Mouse (Mus musculus): ENCODE measurements around the gene Ogfod2. TPM values are rescaled to one million over a fixed set of nuclear protein-coding genes. Genes with fewer than 3 reads are reported as not detected.

Gene Ogfod2
- polyA plus RNA-seq, 1 experiment: 32.2 TPM

GRCm38 (mm10) chr5:124095077-124095581, 17.0 kb upstream of the Ogfod2 start:
- DNase-seq (ENCODE audit: low spot score): peak; percentile 36

- peak; percentile 89 for DNase-seq (ENCODE audit: low spot score)
Measured at GRCm38 (mm10) chr5:124095596-124096232, 16.4 kb upstream of the Ogfod2 start, which contains the start of gene Abcb9. Abcb9 (minus strand) TSS chr5:124095798.

GRCm38 (mm10) chr5:124098923-124099322, 13.2 kb upstream of the Ogfod2 start:
- DNase-seq (ENCODE audit: low spot score): no peak

- no peak for DNase-seq (ENCODE audit: low spot score)
Measured at GRCm38 (mm10) chr5:124100128-124101044, 11.7 kb upstream of the Ogfod2 start.

DNA sequence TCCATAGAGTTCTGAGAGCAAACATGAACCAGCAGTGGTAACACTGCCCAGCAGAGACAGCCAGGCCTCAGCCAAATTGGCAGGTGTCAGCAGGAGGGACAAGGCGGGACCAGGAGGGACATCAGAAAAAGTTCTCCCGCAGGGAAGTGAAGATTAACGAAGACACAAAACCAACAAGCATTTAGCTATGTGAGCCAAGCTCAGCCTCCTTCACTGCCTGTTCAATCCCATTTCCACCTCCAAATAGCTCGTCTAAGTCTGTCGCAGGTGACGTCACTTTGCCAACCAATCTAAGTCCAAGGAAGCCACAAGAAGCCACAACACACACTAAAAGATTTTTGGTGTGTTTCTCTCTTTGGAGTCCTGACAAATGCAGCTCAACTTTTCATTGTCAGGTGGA, 9.8 kb upstream of the Ogfod2 start:
- no peak for DNase-seq (ENCODE audit: low spot score)

DNA sequence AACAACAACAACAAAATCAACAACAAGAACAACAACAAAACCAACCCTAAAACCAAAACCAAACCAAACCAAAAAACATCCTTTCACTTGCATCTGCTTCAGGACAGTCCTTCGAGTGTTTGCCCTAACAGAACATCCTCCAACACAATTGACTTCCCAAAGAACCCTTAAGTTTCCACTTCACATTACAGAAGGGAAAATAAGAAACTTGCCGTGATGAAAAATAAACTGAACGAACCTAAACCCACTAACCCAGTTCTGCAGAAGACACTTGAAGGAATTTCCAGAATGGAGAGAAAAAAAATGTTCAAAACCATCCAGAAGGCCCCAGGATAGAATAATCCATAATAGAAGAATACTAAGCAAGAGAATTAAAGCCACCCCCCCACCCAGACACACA, 9.1 kb upstream of the Ogfod2 start:
- DNase-seq (ENCODE audit: low spot score): no peak

- DNase-seq (ENCODE audit: low spot score): no peak
Measured at GRCm38 (mm10) chr5:124103552-124103951, 8.5 kb upstream of the Ogfod2 start.

- no peak for DNase-seq (ENCODE audit: low spot score)
Measured at GRCm38 (mm10) chr5:124111077-124111741, 888 bp upstream of the Ogfod2 start.

DNA sequence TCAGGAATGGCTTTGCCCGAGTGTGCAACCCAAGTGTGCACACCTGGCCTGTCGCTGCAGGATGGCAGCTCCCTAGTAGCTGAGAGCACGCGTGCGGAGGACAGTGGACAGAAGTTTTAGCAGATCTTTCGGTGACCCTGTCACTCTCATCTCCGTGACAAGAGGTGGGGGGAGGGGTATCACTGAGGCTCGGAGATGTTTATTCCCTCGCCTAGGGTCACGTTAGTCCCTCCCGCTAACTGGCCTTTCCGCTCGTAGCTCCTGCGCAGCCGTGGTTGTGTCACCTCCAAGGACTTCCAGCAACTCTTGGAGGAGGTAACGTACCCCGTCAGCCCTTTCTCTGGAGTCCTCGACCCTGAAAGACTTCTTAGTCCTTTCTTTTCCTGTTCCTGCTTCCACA, 434 bp downstream of the Ogfod2 start:
- DNase-seq (ENCODE audit: low spot score): no peak

- no peak for DNase-seq (ENCODE audit: low spot score)
Measured at GRCm38 (mm10) chr5:124113030-124113429, 933 bp downstream of the Ogfod2 start.

DNA sequence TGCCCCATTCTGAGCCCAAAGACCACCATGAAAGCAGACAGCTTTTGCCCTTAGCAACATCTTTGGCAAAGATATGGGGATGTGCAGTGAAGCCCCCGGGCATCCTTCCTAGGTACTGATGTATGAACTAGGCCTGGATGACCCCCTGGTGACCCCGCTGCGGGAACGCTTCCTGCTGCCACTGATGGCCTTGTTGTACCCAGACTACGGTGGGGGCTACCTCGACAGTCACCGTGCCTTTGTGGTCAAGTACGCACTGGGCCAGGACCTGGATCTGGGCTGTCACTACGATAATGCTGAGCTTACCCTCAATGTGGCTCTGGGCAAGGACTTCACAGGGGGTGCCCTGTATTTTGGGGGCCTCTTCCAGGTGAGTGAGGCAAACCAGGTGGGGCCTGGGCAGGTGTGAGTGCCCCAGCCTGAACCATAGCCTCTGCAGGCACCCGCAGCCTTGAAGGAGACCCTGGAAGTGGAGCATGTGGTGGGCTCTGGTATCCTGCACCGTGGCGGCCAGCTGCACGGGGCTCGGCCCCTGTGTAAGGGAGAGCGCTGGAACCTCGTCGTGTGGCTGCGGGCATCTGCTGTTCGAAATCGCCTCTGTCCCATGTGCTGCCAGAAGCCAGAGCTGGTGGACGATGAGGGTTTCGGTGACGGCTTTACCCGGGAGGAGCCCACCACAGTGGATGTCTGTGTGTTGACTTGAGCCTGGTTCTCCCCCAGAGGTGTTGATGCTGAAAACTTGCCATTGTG, 2.4 kb downstream of the Ogfod2 start:
- no peak for DNase-seq (ENCODE audit: low spot score)

DNA sequence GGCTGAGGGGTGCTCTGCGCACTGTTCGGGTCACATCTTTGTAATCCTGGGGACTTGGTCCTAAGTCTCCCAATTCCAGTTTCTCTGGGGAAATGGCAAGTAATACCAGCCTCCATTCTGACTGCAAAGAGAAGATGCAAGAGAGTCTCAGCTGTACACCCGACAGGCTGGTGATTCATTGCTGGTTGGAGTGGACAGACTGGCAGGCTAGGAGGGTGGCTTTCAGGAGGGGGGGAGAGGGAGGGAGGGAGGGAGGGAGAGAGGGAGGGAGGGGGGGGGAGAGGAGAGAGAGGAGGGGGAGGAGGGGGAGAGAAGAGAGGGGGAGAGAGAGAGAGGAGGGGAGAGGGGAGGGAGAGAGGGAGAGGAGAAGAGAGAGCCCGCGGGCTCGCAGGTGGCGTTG, 3.4 kb downstream of the Ogfod2 start:
- no peak for DNase-seq (ENCODE audit: low spot score)

DNA sequence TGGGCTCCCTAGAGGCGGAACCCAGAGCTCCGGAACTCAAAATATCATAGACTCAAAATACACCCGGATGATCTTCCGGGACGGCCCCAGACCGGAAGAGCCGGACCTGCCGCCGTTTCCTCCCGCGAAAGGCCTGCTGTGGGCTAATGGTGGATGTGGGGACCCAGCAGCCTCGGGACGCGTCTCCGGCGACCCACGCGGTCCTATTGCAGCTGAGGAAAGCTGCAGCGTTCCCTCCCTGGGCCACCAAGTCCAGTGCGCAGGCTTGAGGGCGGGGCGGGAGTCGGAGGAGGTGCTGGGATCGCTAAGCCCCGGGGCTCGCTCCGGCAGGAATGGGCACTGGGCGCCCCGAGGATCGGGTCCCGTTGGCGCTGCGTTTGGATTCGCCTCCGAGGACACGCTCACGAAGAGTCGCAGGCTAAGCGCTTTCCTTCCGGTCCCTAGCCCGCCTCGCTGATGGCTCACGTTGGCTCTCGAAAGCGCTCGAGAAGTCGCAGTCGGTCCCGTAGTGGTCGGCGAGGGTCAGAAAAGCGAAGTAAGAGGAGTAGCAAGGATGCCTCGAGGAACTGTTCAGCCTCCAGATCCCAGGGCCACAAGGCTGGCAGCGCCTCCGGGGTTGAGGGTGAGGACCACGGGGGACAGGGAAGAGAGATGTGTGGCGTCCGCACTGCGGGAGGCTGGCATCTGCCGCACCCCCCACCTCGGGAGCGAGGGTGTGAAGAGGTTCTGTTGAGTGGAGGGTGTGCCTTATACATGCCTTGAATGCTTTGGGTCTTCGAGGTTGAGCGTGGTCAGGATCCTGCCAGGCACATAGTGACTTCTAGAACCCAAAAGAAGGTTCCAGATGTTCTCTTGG, 4.1 kb downstream of the Ogfod2 start, which contains the start of gene Arl6ip4:
TSS of gene Arl6ip4 (plus strand) at position 100 of the 856 bp plus-strand sequence.
- peak; percentile 70 for DNase-seq (ENCODE audit: low spot score)

DNA sequence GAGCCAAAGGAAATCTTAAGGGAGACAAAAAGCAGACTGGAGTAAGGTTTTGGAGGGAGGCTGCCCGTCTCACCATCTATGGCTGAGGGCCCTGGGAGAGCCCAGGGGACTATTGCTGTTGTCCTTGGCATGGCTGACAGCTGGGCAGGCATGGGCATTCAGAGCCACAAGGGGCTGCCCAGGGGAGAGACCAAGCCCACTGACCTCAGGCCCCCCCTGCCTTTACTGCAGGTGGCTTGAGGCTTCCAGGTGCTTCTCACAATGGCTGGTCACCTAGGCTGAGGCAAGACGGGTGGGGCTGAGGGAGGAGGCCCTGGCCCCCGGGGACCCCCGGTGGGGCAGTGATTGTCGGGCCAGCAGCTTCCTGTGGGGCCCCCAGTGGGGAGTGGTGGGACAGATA, 7.1 kb downstream of the Ogfod2 start:
- no peak for DNase-seq (ENCODE audit: low spot score)

- DNase-seq (ENCODE audit: low spot score): no peak
Measured at GRCm38 (mm10) chr5:124122357-124122756, 10.3 kb downstream of the Ogfod2 start.

- no peak for DNase-seq (ENCODE audit: low spot score)
Measured at GRCm38 (mm10) chr5:124125093-124125492, 13.0 kb downstream of the Ogfod2 start.

- DNase-seq (ENCODE audit: low spot score): no peak
Measured at GRCm38 (mm10) chr5:124134261-124134660, 22.2 kb downstream of the Ogfod2 start.

DNA sequence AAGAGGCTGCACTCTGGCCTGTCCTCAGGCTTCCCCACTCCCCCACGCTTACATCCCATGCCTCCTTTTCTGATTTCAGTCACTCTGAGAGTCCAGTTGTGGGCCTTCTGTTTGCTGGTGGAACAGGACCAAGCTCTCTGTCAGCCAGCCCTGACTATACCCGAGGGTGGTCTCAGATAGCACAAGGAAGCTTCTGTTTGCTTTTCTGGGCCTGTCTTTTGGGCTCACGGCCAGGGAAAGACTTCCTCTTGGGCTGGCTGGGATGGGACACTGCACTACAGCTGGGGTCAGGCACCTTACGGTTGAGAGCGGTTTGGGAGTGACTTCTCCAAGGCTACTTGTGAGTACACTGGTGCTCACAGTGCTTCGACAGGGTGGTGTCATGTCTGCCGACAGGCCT, 26.0 kb downstream of the Ogfod2 start:
- no peak for DNase-seq (ENCODE audit: low spot score)

DNA sequence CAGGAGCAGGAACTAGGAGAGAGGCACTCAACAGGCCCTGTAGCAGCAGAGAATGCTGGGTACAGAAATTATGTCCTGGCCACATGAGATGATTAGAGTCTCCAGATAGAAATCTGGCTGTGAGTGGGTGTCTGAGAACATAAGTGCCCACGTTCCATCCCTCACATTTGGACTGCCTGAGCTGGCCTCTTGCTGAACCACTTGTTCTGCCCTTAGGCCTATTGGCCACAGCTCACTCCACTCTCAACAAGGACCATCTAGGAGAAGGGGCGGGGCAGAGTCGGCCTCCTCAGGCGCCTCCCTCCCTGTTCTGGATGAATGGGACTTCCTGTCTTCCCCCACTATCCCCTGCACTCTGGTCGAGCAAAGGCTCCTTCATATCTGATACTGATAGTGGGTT, 36.9 kb downstream of the Ogfod2 start:
- no peak for DNase-seq (ENCODE audit: low spot score)

DNA sequence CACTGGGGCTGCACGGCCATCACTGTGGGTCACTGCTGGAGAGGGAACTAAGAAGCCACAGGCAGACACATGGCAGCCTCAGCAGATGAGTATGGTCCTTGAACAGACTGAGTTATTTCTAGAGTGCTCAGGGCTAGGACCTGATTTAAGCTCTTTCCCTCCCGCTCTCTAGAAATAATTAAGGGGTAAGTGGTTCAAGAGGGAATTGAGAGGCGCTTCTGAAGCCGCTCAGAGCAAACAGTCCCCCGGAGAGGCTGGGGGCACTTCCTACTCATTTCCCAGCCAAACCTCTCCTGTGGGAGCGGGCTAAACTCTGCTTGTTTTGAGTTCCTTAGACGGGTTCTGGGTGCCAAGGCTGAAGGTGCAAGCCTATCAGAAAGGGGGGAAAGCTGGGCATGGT, 38.8 kb downstream of the Ogfod2 start:
- DNase-seq (ENCODE audit: low spot score): no peak

GRCm38 (mm10) chr5:124152734-124153133, 40.6 kb downstream of the Ogfod2 start:
- no peak for DNase-seq (ENCODE audit: low spot score)
